Mouse (Mus musculus): Measurements from ENCODE around the gene Prkca. TPM values are rescaled to one million over a fixed set of nuclear protein-coding genes. Genes with fewer than 3 reads are reported as not detected.

The Prkca gene
- total and polyA plus RNA-seq, 2 experiments from 2014 or later, result 7.9 to 32.0 TPM

- Histone ChIP-seq H3K4me1 (ENCODE audit: insufficient read depth, low read length) (no peaks in the 10 kb centered on the region), H3K27ac (ENCODE audit: low read depth, low read length) (no peak overlapping the region), H3K27me3 (ENCODE audit: insufficient read depth, low read length) (no peaks in the 10 kb centered on the region), H3K36me3 (ENCODE audit: insufficient read depth, low read length) (no peaks in the 10 kb centered on the region), H3K9me3 (ENCODE audit: low read length) (no peaks in the 10 kb centered on the region), H3K4me2 (ENCODE audit: low read depth, low read length, poor library complexity, severe bottlenecking) (no peak overlapping the region), H3K9ac (replicated peaks; ENCODE audit: low read length, poor library complexity, severe bottlenecking) (no peak overlapping the region), H3K4me3 (ENCODE audit: low read depth, low read length) (no peak overlapping the region)
- whole genome bisulfite sequencing, result 90% methylated on average over 11 of the region's 11 CpGs
- TF ChIP-seq CTCF (IDR thresholded peaks at IDR 0.05), result no peak
- no peak for DNase-seq (ENCODE audit: low spot score)
- no peak for ATAC-seq (ENCODE audit: low FRiP score)
These were observed 314.4 kb downstream of the Prkca start for GRCm38 (mm10) chr11:108029321-108029720.

DNA sequence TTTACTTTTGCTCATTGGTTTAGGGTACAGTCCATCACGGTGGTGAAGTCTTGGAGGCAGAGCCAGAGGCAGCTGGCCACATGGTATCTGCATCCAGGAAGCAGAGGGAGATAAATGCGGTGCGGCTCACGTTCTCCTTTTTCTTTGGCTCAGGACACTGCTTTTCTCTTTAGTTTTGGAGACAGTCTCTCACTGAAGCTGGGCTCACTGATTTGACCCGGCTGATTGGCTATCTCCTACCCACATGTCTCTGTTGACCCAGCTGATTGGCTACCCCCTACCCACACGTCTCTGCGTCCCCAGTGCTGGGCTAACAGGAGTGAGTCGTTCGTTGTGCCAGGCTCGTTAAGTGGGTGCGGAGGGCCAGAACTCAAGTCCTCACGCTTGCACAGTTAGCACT, 315.3 kb downstream of the Prkca start:
- no peak overlapping the region for H3K4me3 ChIP-seq (ENCODE audit: low read depth, low read length)
- ATAC-seq (ENCODE audit: low FRiP score) (no peak), DNase-seq (ENCODE audit: low spot score) (no peak)
- H3K9me3 ChIP-seq (ENCODE audit: low read length), result no peaks in the 10 kb centered on the region
- no peaks in the 10 kb centered on the region for H3K36me3 ChIP-seq (ENCODE audit: insufficient read depth, low read length)
- no peaks in the 10 kb centered on the region for H3K4me1 ChIP-seq (ENCODE audit: insufficient read depth, low read length)
- H3K9ac ChIP-seq (replicated peaks; ENCODE audit: low read length, poor library complexity, severe bottlenecking), result no peak overlapping the region
- WGBS, result 72% methylated on average over 12 of the region's 12 CpGs
- no peak for TF ChIP-seq CTCF (IDR thresholded peaks at IDR 0.05)
- H3K27ac ChIP-seq (ENCODE audit: low read depth, low read length), result no peak overlapping the region
- H3K4me2 ChIP-seq (ENCODE audit: low read depth, low read length, poor library complexity, severe bottlenecking), result no peak overlapping the region
- H3K27me3 ChIP-seq (ENCODE audit: insufficient read depth, low read length), result no peaks in the 10 kb centered on the region

DNA sequence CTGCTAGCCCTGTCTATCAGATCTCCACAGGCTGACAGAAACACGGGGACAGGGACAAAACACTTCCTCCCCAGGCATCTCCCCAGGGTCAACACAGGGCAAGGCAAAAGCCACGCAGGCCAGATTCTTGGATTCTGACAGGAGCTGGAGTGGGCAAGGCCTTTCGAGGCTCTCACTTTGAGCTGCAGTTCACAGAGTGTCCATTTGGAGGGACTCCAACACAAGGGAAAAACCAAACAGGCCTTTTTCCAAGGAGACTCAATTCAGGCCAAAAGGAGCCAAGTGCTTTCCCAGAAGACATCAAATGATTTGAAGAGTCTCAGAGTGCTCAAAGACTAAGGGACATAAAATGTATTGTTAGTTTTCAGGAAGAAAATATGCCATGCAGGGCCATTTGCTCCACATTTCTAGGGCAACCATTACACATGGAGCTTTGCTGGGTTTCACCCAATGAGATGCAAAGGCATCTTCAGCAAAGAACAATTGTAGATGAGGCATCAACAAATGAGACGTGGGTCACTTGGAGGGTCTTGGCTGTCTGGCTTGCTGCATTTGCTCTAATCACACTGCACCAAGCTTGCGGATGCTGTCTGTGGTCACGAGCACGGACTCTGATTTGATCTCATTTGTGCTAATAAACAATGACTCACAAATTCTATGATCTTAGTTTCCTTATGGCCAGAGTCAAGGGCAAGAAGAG, 317.9 kb downstream of the Prkca start:
- Histone ChIP-seq H3K36me3 (ENCODE audit: insufficient read depth, low read length) (no peaks in the 10 kb centered on the region), H3K4me1 (ENCODE audit: insufficient read depth, low read length) (no peaks in the 10 kb centered on the region), H3K9ac (replicated peaks; ENCODE audit: low read length, poor library complexity, severe bottlenecking) (no peak overlapping the region), H3K4me2 (ENCODE audit: low read depth, low read length, poor library complexity, severe bottlenecking) (no peak overlapping the region), H3K9me3 (ENCODE audit: low read length) (no peaks in the 10 kb centered on the region), H3K27me3 (ENCODE audit: insufficient read depth, low read length) (no peaks in the 10 kb centered on the region), H3K4me3 (ENCODE audit: low read depth, low read length) (no peak overlapping the region), H3K27ac (ENCODE audit: low read depth, low read length) (no peak overlapping the region)
- TF ChIP-seq CTCF (IDR thresholded peaks at IDR 0.05), result peak; percentile 86
- DNase-seq (ENCODE audit: low spot score) (peak; percentile 85), ATAC-seq (ENCODE audit: low FRiP score) (no peak)
- 60% methylated on average over 7 of the region's 7 CpGs for WGBS

GRCm38 (mm10) chr11:108023188-108023587, 320.5 kb downstream of the Prkca start:
- no peaks in the 10 kb centered on the region for H3K4me1 ChIP-seq (ENCODE audit: insufficient read depth, low read length)
- H3K9ac ChIP-seq (replicated peaks; ENCODE audit: low read length, poor library complexity, severe bottlenecking), result no peak overlapping the region
- 62% methylated on average over 14 of the region's 14 CpGs for WGBS
- TF ChIP-seq CTCF (IDR thresholded peaks at IDR 0.05), result no peak
- no peaks in the 10 kb centered on the region for H3K36me3 ChIP-seq (ENCODE audit: insufficient read depth, low read length)
- no peak overlapping the region for H3K27ac ChIP-seq (ENCODE audit: low read depth, low read length)
- no peaks in the 10 kb centered on the region for H3K9me3 ChIP-seq (ENCODE audit: low read length)
- ATAC-seq (ENCODE audit: low FRiP score), result no peak
- H3K4me3 ChIP-seq (ENCODE audit: low read depth, low read length), result no peak overlapping the region
- no peaks in the 10 kb centered on the region for H3K27me3 ChIP-seq (ENCODE audit: insufficient read depth, low read length)
- H3K4me2 ChIP-seq (ENCODE audit: low read depth, low read length, poor library complexity, severe bottlenecking), result no peak overlapping the region
- DNase-seq (ENCODE audit: low spot score), result peak; percentile 72

- no peak for TF ChIP-seq CTCF (IDR thresholded peaks at IDR 0.05)
- Histone ChIP-seq H3K9ac (replicated peaks; ENCODE audit: low read length, poor library complexity, severe bottlenecking) (no peak overlapping the region), H3K36me3 (ENCODE audit: insufficient read depth, low read length) (no peaks in the 10 kb centered on the region), H3K4me1 (ENCODE audit: insufficient read depth, low read length) (no peaks in the 10 kb centered on the region), H3K4me3 (ENCODE audit: low read depth, low read length) (no peak overlapping the region), H3K27ac (ENCODE audit: low read depth, low read length) (no peak overlapping the region), H3K9me3 (ENCODE audit: low read length) (no peaks in the 10 kb centered on the region), H3K27me3 (ENCODE audit: insufficient read depth, low read length) (no peaks in the 10 kb centered on the region), H3K4me2 (ENCODE audit: low read depth, low read length, poor library complexity, severe bottlenecking) (no peak overlapping the region)
- 68% methylated on average over 3 of the region's 3 CpGs for WGBS
- DNase-seq (ENCODE audit: low spot score) (no peak), ATAC-seq (ENCODE audit: low FRiP score) (no peak)
These were observed 322.8 kb downstream of the Prkca start for GRCm38 (mm10) chr11:108020889-108021288.

- WGBS, result 88% methylated on average over 5 of the region's 5 CpGs
These were observed 328.4 kb downstream of the Prkca start for GRCm38 (mm10) chr11:108015284-108015683.

More at GRCm38 (mm10) chr11:108015284-108015683, 328.4 kb downstream of the Prkca start:
- no peaks in the 10 kb centered on the region for H3K36me3 ChIP-seq (ENCODE audit: insufficient read depth, low read length)
- H3K4me3 ChIP-seq (ENCODE audit: low read depth, low read length), result no peak overlapping the region
- no peak overlapping the region for H3K4me2 ChIP-seq (ENCODE audit: low read depth, low read length, poor library complexity, severe bottlenecking)
- DNase-seq (ENCODE audit: low spot score) (no peak), ATAC-seq (ENCODE audit: low FRiP score) (no peak)
- no peak for TF ChIP-seq CTCF (IDR thresholded peaks at IDR 0.05)
- no peak overlapping the region for H3K27ac ChIP-seq (ENCODE audit: low read depth, low read length)
- H3K9ac ChIP-seq (replicated peaks; ENCODE audit: low read length, poor library complexity, severe bottlenecking), result no peak overlapping the region
- H3K9me3 ChIP-seq (ENCODE audit: low read length), result no peaks in the 10 kb centered on the region
- no peaks in the 10 kb centered on the region for H3K4me1 ChIP-seq (ENCODE audit: insufficient read depth, low read length)
- no peaks in the 10 kb centered on the region for H3K27me3 ChIP-seq (ENCODE audit: insufficient read depth, low read length)
